Mouse (Mus musculus): ENCODE results near the gene Amhr2.

- TF ChIP-seq CTCF (IDR thresholded peaks at IDR 0.05; ENCODE audit: insufficient read depth, low read depth, low read length) = no peak
- TF ChIP-seq POLR2A (IDR thresholded peaks at IDR 0.05; ENCODE audit: insufficient read depth, low read depth, low read length) = no peak
Measured at GRCm38 (mm10) chr15:102459381-102459780, 14.2 kb downstream of the Amhr2 start.

Data from olfactory bulb, adult 2 months (tissue).